Mouse (Mus musculus): ENCODE results near the gene Fbp1. TPM values are rescaled to one million over a fixed set of nuclear protein-coding genes. Genes with fewer than 3 reads are reported as not detected.
A peak's percentile ranks its signal among the peaks of the same experiment; 100 is the strongest.
"Not testable (repeated sequence)": the region's sequence is repeated elsewhere in the genome, so short reads cannot be mapped to it uniquely, and the experiment has no call there.

The Fbp1 gene
- polyA plus RNA-seq (2015; fragmentation: Nextera tagmentation; extraction: Ambion mirVana), result 529 and 593 TPM in 2 replicates

DNA sequence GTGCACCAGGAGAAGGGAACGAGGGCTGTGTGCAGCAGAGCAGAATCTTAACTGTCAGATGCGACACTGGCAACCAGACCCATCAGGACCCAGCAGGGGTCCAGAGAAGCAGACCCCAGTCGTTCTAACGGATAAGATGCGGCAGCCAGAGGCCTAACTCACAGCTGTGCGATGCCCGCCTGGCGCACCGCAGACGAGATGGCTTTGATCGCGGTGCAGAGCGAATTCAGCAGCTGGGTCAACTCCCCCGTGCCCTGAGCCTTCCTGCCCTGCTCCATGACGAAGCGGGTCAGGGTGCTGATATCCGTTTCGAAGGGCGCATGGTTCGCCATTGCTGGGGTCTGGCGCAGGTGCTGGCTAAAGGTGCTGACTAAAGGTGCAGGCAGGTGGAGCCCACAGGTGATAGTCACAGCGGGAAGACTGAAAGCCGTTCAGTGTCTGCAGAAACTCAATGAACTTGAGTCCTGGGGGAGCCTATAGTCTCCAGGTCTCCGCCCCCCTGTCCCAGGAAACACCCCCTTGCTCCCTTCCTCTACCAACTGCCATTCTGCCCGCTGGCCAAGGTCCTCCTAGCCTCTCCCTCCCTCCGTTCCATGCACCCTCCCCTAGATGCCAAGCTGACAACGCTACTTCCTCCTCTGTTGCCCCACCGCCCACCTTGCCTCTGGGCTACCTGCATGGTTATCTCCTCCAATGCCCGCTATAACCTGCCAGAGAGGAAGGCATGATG, at the start of gene Fbp1:
Gene Fbp1, minus strand, starts transcription at position 571 of the 730 bp plus-strand sequence.
- peak within 1 kb of the TSS; percentile 21 for H3K27ac ChIP-seq (ENCODE audit: low read depth, low read length)
- TF ChIP-seq CTCF (IDR thresholded peaks at IDR 0.05; ENCODE audit: low read depth), result no peak
- no peaks in the 10 kb centered on the region for H3K36me3 ChIP-seq (ENCODE audit: control insufficient read depth, insufficient read depth)
- no peaks in the 10 kb centered on the region for H3K4me1 ChIP-seq (replicated peaks; ENCODE audit: control insufficient read depth, insufficient read depth, low read length)
- H3K9ac ChIP-seq (ENCODE audit: low read depth, low read length), result peak within 1 kb of the TSS; percentile 27; the same call in 1 of the 2 replicates
- WGBS, result 7% methylated on average over 29 of the region's 29 CpGs
- H3K9me3 ChIP-seq (ENCODE audit: control insufficient read depth), result no peaks in the 10 kb centered on the region
- peak within 1 kb of the TSS; percentile 35 for H3K4me3 ChIP-seq (ENCODE audit: low read depth, low read length)
- H3K27me3 ChIP-seq (replicated peaks; ENCODE audit: control insufficient read depth, insufficient read depth, low read length), result no peaks in the 10 kb centered on the region
- peak; percentile 94 for ATAC-seq
- peak within 1 kb of the TSS; percentile 57 for H3K4me2 ChIP-seq (replicated peaks; ENCODE audit: low read depth)

DNA sequence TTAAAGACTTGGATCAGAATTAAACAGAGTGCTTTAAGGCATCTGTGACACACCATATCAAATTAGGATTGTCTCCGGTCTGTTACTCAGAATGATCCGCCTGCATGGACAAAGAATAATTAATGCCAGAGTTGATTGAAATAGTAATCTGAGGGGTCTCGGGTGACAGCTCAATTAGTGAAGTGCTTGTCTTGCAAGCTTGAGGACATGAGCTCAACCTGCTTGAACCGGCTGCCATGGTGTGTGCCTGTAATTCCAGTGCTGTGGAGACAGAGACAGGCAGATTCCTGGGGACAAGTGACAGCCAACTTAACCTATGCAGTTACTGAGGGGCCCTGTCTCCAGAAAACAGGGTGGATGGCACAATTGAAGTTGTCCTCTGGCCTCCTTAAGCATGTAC, 44.4 kb upstream of the Fbp1 start:
- ATAC-seq, result no peak
- 90% methylated on average over 4 of the region's 4 CpGs for WGBS
- H3K27ac ChIP-seq (ENCODE audit: low read depth, low read length), result no peak overlapping the region
- H3K36me3 ChIP-seq (ENCODE audit: control insufficient read depth, insufficient read depth), result no peaks in the 10 kb centered on the region
- no peak overlapping the region for H3K9ac ChIP-seq (ENCODE audit: low read depth, low read length)
- no peaks in the 10 kb centered on the region for H3K4me1 ChIP-seq (replicated peaks; ENCODE audit: control insufficient read depth, insufficient read depth, low read length)
- H3K9me3 ChIP-seq (ENCODE audit: control insufficient read depth), result no peaks in the 10 kb centered on the region
- H3K4me2 ChIP-seq (replicated peaks; ENCODE audit: low read depth), result no peak overlapping the region
- no peak for TF ChIP-seq CTCF (IDR thresholded peaks at IDR 0.05; ENCODE audit: low read depth)
- H3K27me3 ChIP-seq (replicated peaks; ENCODE audit: control insufficient read depth, insufficient read depth, low read length), result no peaks in the 10 kb centered on the region
- no peak overlapping the region for H3K4me3 ChIP-seq (ENCODE audit: low read depth, low read length)

DNA sequence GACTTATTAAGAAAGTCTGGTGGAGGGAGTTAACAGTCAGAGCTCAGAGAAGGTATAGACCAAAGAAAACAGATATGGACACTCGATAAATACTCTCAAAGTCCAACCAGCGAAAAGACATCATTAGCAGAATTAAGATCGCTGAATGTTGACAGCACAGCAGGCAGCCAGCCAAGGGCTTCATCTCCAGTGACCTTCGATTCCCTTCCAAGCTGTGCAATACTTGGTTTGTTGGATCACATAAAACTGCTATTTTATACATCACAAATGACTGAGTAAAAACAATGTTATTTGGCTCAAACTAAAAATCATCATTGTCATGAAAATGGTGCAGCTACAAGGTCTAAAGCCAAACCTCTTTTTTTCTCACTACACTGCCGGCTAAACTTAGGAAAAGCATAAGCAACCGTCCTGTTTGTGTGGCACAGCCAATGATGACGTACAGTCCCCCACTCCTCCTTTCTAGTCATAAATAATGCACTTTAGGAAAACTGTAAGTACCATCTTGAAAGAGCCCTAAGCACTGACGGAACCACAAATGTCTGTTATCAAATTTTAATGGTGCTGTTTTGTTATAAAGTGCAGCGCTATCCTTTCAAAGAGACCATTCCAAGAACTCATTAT, 41.8 kb upstream of the Fbp1 start:
- Histone ChIP-seq H3K27ac (ENCODE audit: low read depth, low read length) (no peak overlapping the region), H3K4me3 (ENCODE audit: low read depth, low read length) (no peak overlapping the region), H3K27me3 (replicated peaks; ENCODE audit: control insufficient read depth, insufficient read depth, low read length) (no peaks in the 10 kb centered on the region), H3K9ac (ENCODE audit: low read depth, low read length) (no peak overlapping the region), H3K36me3 (ENCODE audit: control insufficient read depth, insufficient read depth) (no peaks in the 10 kb centered on the region), H3K4me1 (replicated peaks; ENCODE audit: control insufficient read depth, insufficient read depth, low read length) (no peaks in the 10 kb centered on the region), H3K9me3 (ENCODE audit: control insufficient read depth) (no peaks in the 10 kb centered on the region), H3K4me2 (replicated peaks; ENCODE audit: low read depth) (no peak overlapping the region)
- no peak for ATAC-seq
- WGBS, result 61% methylated on average over 9 of the region's 9 CpGs
- TF ChIP-seq CTCF (IDR thresholded peaks at IDR 0.05; ENCODE audit: low read depth), result no peak

DNA sequence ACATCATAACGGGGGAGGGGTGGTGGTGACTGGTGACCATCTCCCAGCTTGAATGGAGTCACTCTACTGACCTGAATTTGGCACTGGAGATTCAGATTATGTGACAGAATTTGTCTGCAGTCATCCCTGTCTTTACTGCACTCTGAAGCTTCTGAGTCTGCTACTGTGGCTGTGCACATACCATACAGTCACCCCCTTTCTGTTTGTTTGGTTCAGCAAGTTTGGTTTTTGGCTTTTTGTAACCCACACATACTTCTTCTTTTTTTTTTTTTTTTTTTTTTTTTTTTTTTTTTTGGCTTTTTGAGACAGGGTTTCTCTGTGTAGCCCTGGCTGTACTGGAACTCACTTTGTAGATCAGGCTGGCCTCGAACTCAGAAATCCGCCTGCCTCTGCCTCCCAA, 41.1 kb upstream of the Fbp1 start:
- not testable (repeated sequence) for H3K4me3 ChIP-seq (ENCODE audit: low read depth, low read length); H3K27me3 ChIP-seq (replicated peaks; ENCODE audit: control insufficient read depth, insufficient read depth, low read length); H3K27ac ChIP-seq (ENCODE audit: low read depth, low read length); H3K9ac ChIP-seq (ENCODE audit: low read depth, low read length); H3K36me3 ChIP-seq (ENCODE audit: control insufficient read depth, insufficient read depth); ATAC-seq; H3K9me3 ChIP-seq (ENCODE audit: control insufficient read depth); H3K4me2 ChIP-seq (replicated peaks; ENCODE audit: low read depth); H3K4me1 ChIP-seq (replicated peaks; ENCODE audit: control insufficient read depth, insufficient read depth, low read length)
- WGBS, result 94% methylated on average over 3 of the region's 3 CpGs

DNA sequence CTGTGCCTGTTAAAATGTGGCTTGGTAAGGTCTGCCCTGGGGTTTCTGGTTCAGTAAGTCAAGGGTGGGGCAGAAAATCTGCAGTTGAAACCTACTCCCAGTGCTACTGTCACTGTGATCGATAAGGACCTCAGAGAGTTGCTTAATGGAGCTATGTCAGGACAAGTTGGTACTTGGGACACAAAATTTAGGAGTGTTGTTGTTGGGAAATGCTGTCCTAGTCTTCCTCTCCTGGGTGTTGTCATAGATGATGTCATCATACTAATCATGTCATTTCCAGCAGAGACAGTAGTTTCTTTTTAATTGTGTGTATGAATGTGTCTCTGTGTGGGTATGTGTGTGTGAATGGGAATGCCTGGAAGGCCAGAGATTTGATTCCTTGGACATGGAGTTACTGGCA, 39.4 kb upstream of the Fbp1 start:
- Histone ChIP-seq H3K4me2 (replicated peaks; ENCODE audit: low read depth) (no peak overlapping the region), H3K9me3 (ENCODE audit: control insufficient read depth) (no peaks in the 10 kb centered on the region), H3K4me1 (replicated peaks; ENCODE audit: control insufficient read depth, insufficient read depth, low read length) (no peaks in the 10 kb centered on the region), H3K27ac (ENCODE audit: low read depth, low read length) (no peak overlapping the region), H3K36me3 (ENCODE audit: control insufficient read depth, insufficient read depth) (no peaks in the 10 kb centered on the region), H3K4me3 (ENCODE audit: low read depth, low read length) (no peak overlapping the region), H3K9ac (ENCODE audit: low read depth, low read length) (no peak overlapping the region), H3K27me3 (replicated peaks; ENCODE audit: control insufficient read depth, insufficient read depth, low read length) (no peaks in the 10 kb centered on the region)
- ATAC-seq, result no peak
- 76% methylated on average over 1 of the region's 1 CpGs for WGBS
- TF ChIP-seq CTCF (IDR thresholded peaks at IDR 0.05; ENCODE audit: low read depth), result no peak

DNA sequence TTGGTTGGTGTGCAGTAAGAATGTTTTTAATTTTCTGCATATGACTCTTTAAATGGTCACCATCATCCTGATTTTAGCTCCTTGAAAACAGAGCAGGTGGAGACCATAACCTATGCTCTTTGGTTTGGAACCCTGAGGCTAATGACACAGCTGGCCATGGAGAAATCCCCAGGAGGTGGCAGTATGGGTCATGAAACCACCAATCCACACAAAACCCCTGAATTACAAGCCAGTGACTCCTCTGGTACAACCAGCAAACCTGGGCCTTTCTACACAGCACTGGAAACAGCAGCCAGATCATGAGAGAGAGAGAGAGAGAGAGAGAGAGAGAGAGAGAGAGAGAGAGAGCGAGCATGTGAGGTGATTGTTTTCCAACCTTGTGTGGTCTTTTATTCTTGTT, 38.4 kb upstream of the Fbp1 start:
- Histone ChIP-seq H3K27me3 (replicated peaks; ENCODE audit: control insufficient read depth, insufficient read depth, low read length) (no peaks in the 10 kb centered on the region), H3K9ac (ENCODE audit: low read depth, low read length) (no peak overlapping the region)

More for the DNA sequence above, 38.4 kb upstream of the Fbp1 start:
- H3K4me1 ChIP-seq (replicated peaks; ENCODE audit: control insufficient read depth, insufficient read depth, low read length), result no peaks in the 10 kb centered on the region
- no peak overlapping the region for H3K4me2 ChIP-seq (replicated peaks; ENCODE audit: low read depth)
- 76% methylated on average over 1 of the region's 1 CpGs for WGBS
- H3K4me3 ChIP-seq (ENCODE audit: low read depth, low read length), result no peak overlapping the region
- peak; percentile 82 for TF ChIP-seq CTCF (IDR thresholded peaks at IDR 0.05; ENCODE audit: low read depth)
- H3K36me3 ChIP-seq (ENCODE audit: control insufficient read depth, insufficient read depth), result no peaks in the 10 kb centered on the region
- no peak overlapping the region for H3K27ac ChIP-seq (ENCODE audit: low read depth, low read length)
- no peaks in the 10 kb centered on the region for H3K9me3 ChIP-seq (ENCODE audit: control insufficient read depth)
- ATAC-seq, result no peak

Measured in intestine, postnatal 0 days (tissue).